Mouse (Mus musculus) limb, embryonic 14.5 days (tissue): ENCODE measurements around the gene Spag7. TPM values are rescaled to one million over a fixed set of nuclear protein-coding genes. Genes with fewer than 3 reads are reported as not detected.

Experiments used
- ATAC-seq: fragments of 200-750 bp; cut with Nextera tagmentation; 2 replicates; pipeline ENCODE4 v1.8.0; 2017; ENCODE audit warnings: low read depth, moderate number of reproducible peaks, moderate TSS enrichment; ENCODE audit not compliant: low FRiP score
- DNase-seq: peaks from one replicate; pipeline ENCODE4 v3.0.0-alpha.2; 2015; ENCODE audit warnings: low spot score
- H3K27ac ChIP-seq: fragments of 300-500 bp; sonication (generic); replicated peaks from 2 replicates; pipeline ENCODE4 v1.5.1; 2014; ENCODE audit warnings: low read depth, mild to moderate bottlenecking, low read length, moderate library complexity, mixed read lengths
- H3K27me3 ChIP-seq: fragments of 300-500 bp; sonication (generic); 2 replicates; pipeline ENCODE4 v1.6.1; 2014; ENCODE audit warnings: low read length, mixed read lengths; ENCODE audit not compliant: control insufficient read depth, insufficient read depth
- H3K36me3 ChIP-seq: fragments of 300-500 bp; sonication (generic); 2 replicates; pipeline ENCODE4 v1.6.1; 2014; ENCODE audit warnings: mild to moderate bottlenecking, low read length, moderate library complexity, mixed read lengths; ENCODE audit not compliant: control insufficient read depth, insufficient read depth
- H3K4me1 ChIP-seq: fragments of 300-500 bp; sonication (generic); 2 replicates; pipeline ENCODE4 v1.6.1; 2014; ENCODE audit warnings: antibody characterized with exemption, low read length, mixed read lengths; ENCODE audit not compliant: control insufficient read depth, insufficient read depth
- H3K4me2 ChIP-seq: fragments of 300-500 bp; sonication (generic); replicated peaks from 2 replicates; pipeline ENCODE4 v1.6.1; 2014; ENCODE audit warnings: low read depth, mild to moderate bottlenecking, low read length, moderate library complexity; ENCODE audit not compliant: severe bottlenecking
- H3K4me3 ChIP-seq: fragments of 300-500 bp; sonication (generic); replicated peaks from 2 replicates; pipeline ENCODE4 v1.5.1; 2014; ENCODE audit warnings: low read length
- H3K9ac ChIP-seq: fragments of 300-500 bp; sonication (generic); 2 replicates; pipeline ENCODE4 v1.6.1; 2014; ENCODE audit warnings: mild to moderate bottlenecking, low read depth, low read length, moderate library complexity; ENCODE audit not compliant: severe bottlenecking
- H3K9me3 ChIP-seq: fragments of 300-500 bp; sonication (generic); 2 replicates; pipeline ENCODE4 v1.6.1; 2016; ENCODE audit warnings: low read length; ENCODE audit not compliant: control insufficient read depth
- POLR2A ChIP-seq: fragments of 200-500 bp; IDR thresholded peaks from 2 replicates; pipeline ENCODE4 v1.8.0; 2012; ENCODE audit warnings: inconsistent platforms, mild to moderate bottlenecking, moderate library complexity, borderline replicate concordance; ENCODE audit not compliant: insufficient read depth, insufficient read length; ENCODE audit errors: extremely low read depth
- WGBS: fragments of 180-500 bp; shearing (Covaris S2); extraction: QIAGEN DNeasy Blood & Tissue Kit; methylation state at CpG from one replicate; pipeline ENCODE4 v1.1.7; 2014; 5-methylcytosine and 5-hydroxymethylcytosine counted together
- polyA plus RNA-seq, 2 experiments: library from polyadenylated mRNA; depleted of rRNA in 1 of 2; stranded (reverse) in 1 of 2; unstranded in 1 of 2; fragments of >200 nt; fragmentation: Nextera tagmentation in 1 of 2; extraction: Ambion mirVana in 1 of 2; gene quantifications; 2 replicates each; pipeline versions ENCODE4 v1.2.1 to v1.2.3; 2012 to 2014

The Spag7 gene
- polyA plus RNA-seq, 2 experiments = 93.7 to 97.0 TPM

DNA sequence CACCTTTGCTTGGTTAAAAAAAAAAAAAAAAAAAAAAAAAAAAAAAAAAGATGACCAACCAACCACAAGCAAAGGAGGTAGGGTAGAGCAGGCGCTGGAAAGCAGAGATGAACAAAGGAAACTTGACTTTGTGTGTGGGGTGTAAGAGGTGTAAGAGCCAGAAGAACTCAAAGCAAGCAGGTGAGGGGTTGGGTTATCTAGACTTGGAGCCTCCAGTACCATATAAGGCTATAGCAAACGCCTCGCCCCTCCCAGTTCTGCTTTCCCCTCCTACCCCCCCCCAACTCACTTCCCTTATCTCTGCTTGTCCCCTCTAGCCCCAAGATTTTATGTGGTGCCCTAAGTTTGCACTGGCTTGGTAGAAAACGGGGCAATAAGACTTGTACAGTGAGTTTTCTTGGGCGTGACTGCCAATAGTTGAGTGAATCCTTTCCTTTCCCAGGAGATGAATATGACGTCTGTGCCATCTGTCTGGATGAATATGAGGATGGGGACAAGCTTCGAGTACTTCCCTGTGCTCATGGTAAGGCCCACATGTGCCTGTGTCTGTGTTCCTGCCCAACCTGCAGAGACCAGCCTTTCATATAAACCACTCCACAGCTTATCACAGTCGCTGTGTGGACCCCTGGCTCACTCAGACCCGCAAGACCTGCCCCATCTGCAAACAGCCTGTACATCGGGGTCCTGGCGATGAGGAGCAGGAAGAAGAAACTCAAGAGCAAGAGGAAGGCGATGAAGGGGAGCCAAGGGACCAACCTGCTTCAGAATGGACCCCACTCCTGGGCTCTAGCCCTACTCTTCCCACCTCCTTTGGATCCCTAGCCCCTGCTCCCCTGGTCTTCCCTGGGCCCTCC lies 18.7 kb downstream of the Spag7 start:
- DNase-seq = no peak
- Histone ChIP-seq H3K9ac (no peak overlapping the region), H3K4me1 (peaks cover 23% of the 10 kb centered on the region), H3K27ac (no peak overlapping the region), H3K4me2 (0 out of 2 replicates have a peak overlapping the region, but pooled peaks have one; percentile 1), H3K9me3 (no peaks in the 10 kb centered on the region), H3K27me3 (no peaks in the 10 kb centered on the region), H3K4me3 (peak overlapping the region; percentile 9; the same call in 1 of the 2 replicates), H3K36me3 (peaks cover 53% of the 10 kb centered on the region)
- no peak for TF ChIP-seq POLR2A
- ATAC-seq = no peak
- 77% methylated on average over 12 of the region's 12 CpGs for WGBS

- Histone ChIP-seq H3K9me3 (no peaks in the 10 kb centered on the region), H3K4me2 (0 out of 2 replicates have a peak overlapping the region, but pooled peaks have one; percentile 89), H3K27ac (no peak overlapping the region), H3K27me3 (no peaks in the 10 kb centered on the region), H3K4me1 (peaks cover 26% of the 10 kb centered on the region), H3K9ac (no peak overlapping the region), H3K4me3 (peak overlapping the region; percentile 2; the same call in 1 of the 2 replicates), H3K36me3 (peaks cover 66% of the 10 kb centered on the region)
- no peak for TF ChIP-seq POLR2A
- WGBS = 80% methylated on average over 8 of the region's 8 CpGs
- ATAC-seq (no peak), DNase-seq (no peak)
Observed at GRCm38 (mm10) chr11:70649185-70649734, 20.0 kb downstream of the Spag7 start.

DNA sequence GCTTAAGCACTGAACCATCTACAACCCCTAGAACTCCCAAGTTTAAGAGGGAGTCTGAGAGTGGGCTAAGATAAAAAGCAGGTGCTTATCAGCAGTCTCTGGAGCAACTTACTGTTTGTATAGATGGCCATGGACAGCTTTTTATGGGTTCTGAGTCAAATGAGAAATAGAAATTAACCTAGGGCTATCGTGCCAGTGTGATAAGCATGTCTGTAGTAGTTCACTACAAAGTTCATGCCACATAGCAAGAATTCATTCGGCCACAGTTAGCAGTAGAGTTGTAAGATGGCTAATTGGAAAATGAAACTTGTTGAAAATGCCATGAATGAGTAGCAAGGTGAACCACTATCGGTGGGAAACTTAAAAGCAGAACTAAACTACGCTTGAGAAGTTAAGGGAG lies 20.7 kb downstream of the Spag7 start:
- Histone ChIP-seq H3K4me2 (peak overlapping the region; percentile 89), H3K9ac (peak overlapping the region; percentile 76), H3K4me1 (peaks cover 26% of the 10 kb centered on the region), H3K27ac (no peak overlapping the region), H3K9me3 (no peaks in the 10 kb centered on the region), H3K4me3 (peak overlapping the region; percentile 75), H3K36me3 (peaks cover 74% of the 10 kb centered on the region), H3K27me3 (no peaks in the 10 kb centered on the region)
- no peak for ATAC-seq
- DNase-seq = no peak
- WGBS = 89% methylated on average over 4 of the region's 4 CpGs
- no peak for TF ChIP-seq POLR2A

DNA sequence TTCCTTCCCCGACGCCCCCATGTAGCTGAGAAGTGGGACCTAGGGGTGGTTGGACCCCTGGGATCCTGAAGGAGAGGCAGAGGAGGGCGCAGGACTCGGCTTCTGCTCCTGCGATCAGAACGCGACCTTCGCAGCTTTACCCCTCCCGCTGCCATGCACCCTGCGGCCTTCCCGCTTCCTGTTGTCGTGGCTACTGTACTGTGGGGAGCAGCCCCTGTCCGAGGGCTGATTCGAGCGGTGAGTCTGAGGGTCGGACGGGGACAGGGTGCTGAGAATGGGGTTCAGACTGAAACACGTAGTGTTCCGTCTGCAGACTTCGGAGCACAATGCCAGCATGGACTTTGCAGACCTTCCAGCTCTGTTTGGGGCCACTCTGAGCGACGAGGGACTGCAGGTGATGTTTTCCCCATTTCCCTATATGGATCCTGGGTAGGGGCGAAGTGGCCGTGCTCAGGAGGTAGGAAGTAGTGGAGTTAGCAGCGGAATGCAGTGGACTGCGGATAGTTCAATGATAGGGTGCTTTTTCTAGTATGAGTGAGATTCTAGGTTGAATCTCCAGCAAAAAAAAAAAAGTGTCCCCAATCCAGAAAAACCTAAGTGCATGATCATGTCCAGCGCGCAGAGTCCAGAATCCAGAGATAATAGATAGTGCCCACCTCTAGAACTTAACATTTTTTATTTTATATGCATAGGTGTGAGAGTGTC lies 21.3 kb downstream of the Spag7 start:
- H3K27me3 ChIP-seq = no peaks in the 10 kb centered on the region
- DNase-seq (no peak), ATAC-seq (no peak)
- H3K4me2 ChIP-seq = peak overlapping the region; percentile 89
- H3K4me1 ChIP-seq = peaks cover 25% of the 10 kb centered on the region
- H3K4me3 ChIP-seq = peak overlapping the region; percentile 75
- peak overlapping the region; percentile 93 for H3K27ac ChIP-seq
- peak overlapping the region; percentile 76 for H3K9ac ChIP-seq
- no peak for TF ChIP-seq POLR2A
- H3K36me3 ChIP-seq = peaks cover 71% of the 10 kb centered on the region
- no peaks in the 10 kb centered on the region for H3K9me3 ChIP-seq
- 2% methylated on average over 28 of the region's 28 CpGs for WGBS

DNA sequence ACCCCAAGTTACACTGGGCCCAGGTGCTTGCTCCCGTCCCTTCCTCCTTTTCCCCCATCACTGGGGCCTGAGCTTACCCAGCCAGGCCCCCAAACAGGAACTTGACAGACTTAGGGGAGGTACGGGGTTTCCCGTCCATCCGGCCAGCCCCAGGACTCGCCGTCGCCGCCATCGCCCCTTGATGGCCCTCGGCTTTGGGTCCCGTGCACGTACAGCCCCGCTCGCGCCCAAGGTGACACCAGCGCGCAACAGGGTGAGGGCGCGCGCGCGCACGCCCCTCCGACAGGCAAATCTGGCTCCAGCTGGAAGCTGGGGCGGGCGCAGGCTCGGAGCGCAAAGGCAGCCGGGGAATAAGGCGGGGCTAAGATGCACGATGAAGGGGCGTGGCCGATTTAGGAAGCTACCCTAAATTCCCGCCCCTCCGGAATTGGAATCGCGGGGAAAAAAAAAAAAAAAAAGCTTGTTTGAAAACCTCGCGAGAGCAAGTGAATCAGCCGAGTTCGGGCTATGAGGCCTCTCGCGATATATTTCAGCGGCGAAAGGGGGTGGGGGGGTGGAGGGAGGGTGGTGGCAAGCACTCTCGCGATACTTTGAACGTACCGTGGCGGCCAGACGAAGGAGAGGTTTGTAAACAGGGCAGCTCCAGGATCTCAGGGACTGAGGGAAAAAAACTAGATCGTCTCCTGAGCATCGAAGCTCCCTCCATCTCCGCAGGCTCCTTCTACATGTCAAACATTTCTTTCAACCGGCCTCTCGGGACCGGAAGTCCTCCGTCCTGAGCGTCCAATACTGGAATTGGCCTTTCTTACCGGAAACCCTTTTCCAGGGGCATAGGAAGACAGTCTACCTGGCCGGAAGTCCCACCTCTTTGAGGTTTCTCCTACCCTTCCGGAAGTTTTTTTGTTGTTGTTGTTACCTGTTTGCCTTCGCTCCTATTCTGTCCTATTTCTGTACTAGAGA lies 22.2 kb downstream of the Spag7 start, which contains the start of the genes Rnf167 and Slc25a11:
Gene Rnf167 (plus strand): TSS at position 545 of the 960 bp plus-strand sequence.
Gene Slc25a11 (minus strand): TSS at position 789 of the 960 bp plus-strand sequence.
- Histone ChIP-seq H3K27ac (peak within 1 kb of the TSS; percentile 93), H3K4me3 (peak within 1 kb of the TSS; percentile 75), H3K4me1 (peaks cover 22% of the 10 kb centered on the region), H3K9ac (peak within 1 kb of the TSS; percentile 86), H3K27me3 (no peaks in the 10 kb centered on the region), H3K36me3 (peaks cover 62% of the 10 kb centered on the region), H3K9me3 (no peaks in the 10 kb centered on the region), H3K4me2 (peak within 1 kb of the TSS; percentile 91)
- under 1% methylated on average over 63 of the region's 63 CpGs for WGBS
- ATAC-seq = peak; percentile 90
- peak; percentile 90; the same call in 1 of the 2 replicates for TF ChIP-seq POLR2A
- DNase-seq = peak; percentile 99
